Mouse (Mus musculus): Measurements from ENCODE around the gene Lce1k. TPM values are rescaled to one million over a fixed set of nuclear protein-coding genes. Genes with fewer than 3 reads are reported as not detected.

The Lce1k gene
- not detected in 4 replicates for total RNA-seq (2023; ENCODE audit: inconsistent age)

DNA sequence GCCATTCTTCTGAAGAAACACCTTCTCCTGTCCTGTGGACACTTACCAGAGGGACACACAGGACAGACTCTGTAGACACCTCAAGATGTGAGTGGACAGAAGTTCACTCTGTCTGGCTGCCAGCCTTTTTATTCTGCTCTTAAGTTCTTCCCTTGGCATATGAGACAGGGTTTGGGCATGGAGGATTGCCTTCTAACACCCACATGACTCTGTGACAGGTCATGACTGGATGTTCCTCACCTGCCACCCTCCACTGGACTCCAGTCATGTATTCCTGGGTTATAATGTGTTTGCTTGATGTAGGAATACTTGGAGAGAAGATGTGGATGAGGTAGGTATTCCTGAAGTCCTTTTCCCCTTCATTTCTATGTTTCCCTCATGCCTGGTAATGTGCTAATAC, at the start of gene Lce1k:
Gene Lce1k, minus strand, starts transcription at position 101 of the 400 bp plus-strand sequence.

DNA sequence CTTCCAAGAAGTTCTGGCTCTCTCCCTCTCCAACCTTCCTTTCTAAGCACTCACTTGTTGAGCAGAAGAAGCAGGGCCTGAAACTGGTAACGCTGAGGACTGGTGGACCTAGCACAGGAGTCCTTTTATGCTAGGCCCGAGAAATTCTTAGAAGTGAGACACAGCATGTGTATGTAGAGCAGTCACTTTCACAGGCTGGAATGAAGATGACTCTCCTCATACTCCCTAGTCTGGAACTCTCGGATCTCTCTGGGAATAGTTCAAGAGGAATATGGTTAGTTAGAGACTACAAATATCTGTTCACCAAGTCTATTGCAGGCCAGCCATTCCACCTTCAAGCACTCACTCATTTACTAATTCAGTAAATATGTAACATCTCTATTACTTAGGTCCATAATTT, 43.5 kb upstream of the Lce1k start, which contains the start of gene Lce1l:
Gene Lce1l, minus strand, starts transcription at position 101 of the 400 bp plus-strand sequence.

DNA sequence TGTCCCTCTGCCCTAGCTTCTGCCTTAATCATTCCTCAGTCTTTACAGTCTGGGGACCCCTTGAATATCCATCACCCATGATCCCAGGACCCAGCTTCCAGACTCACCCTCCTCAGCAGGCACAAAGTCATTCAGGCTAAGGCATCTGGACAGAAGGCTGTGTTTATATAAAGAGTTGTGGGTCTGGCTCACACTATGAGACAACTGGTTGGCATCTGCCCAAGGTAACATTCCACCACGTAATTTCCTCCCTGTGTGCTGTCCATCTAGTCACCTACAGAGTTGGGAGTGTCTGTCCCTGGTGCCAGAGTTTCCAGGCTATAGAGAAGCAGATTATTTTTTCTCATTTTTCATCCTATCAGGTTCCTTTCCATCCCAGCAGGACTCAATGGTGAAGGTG, 19.4 kb upstream of the Lce1k start, which contains the start of gene Kprp:
Gene Kprp, minus strand, starts transcription at position 140 of the 400 bp plus-strand sequence.

DNA sequence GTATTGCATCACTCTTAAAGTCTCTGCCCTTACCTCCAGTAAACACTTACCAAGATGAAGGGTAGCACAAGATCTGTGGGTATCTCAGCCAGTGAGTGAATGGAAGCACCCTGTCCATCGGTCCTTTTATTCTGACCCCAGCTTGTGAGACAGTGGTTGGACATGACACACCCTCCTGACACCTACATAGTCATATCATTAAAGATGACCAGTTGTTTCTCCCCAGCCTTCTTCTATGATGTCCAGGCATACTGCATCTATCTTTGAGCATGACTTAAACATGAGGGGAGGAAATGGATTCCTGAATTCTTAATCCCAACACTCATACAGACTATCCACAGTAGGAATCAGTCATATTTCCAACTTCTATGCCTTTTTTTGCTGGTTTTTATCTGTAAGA, 17.3 kb downstream of the Lce1k start, which contains the start of gene Lce1j:
Gene Lce1j, minus strand, starts transcription at position 101 of the 400 bp plus-strand sequence.

DNA sequence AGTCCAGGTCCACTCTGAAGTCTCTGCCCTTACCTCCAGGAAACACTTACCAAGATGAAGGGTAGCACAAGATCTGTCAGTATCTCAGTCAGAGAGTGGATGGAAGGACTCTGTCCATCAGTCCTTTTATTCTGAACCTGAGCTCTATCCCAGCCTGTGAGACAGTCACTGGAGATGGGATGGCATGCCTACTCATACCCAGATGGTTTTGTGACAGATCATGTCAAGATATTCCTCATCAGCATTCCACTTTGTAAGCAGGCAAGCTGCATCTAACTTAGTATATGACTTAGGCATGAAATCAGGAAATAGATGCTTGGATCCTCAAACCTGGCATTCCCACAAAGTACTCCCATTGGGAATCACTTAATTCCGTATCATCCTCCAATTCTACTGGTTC, 28.9 kb downstream of the Lce1k start, which contains the start of gene Lce1i:
Gene Lce1i, minus strand, starts transcription at position 101 of the 400 bp plus-strand sequence.

GRCm38 (mm10) chr3:92764965-92765364, 42.7 kb downstream of the Lce1k start, which contains the start of gene Lce1h:
Lce1h (minus strand) TSS chr3:92765065.

Other genes with a start within 250 kb of the Lce1k start
- not detected in 4 replicates for gene Ivl, start 234.2 kb downstream of the Lce1k start, total RNA-seq (2023; ENCODE audit: inconsistent age)
- not detected in 4 replicates for gene Smcp, start 218.9 kb downstream of the Lce1k start, total RNA-seq (2023; ENCODE audit: inconsistent age)
- gene 2210017I01Rik, start 200.4 kb downstream of the Lce1k start, total RNA-seq (2023; ENCODE audit: inconsistent age), result not detected in 4 replicates
- gene Lce6a, start 186.2 kb downstream of the Lce1k start, total RNA-seq (2023; ENCODE audit: inconsistent age), result not detected in 4 replicates
- gene Lce1a1, start 159.6 kb downstream of the Lce1k start, total RNA-seq (2023; ENCODE audit: inconsistent age), result not detected in 4 replicates
- gene Lce1b, start 151.0 kb downstream of the Lce1k start, total RNA-seq (2023; ENCODE audit: inconsistent age), result not detected in 4 replicates
- not detected in 4 replicates for gene Lce1a2, start 137.6 kb downstream of the Lce1k start, total RNA-seq (2023; ENCODE audit: inconsistent age)
- gene Lce1c, start 128.6 kb downstream of the Lce1k start, total RNA-seq (2023; ENCODE audit: inconsistent age), result not detected in 4 replicates
- gene Lce1d, start 120.7 kb downstream of the Lce1k start, total RNA-seq (2023; ENCODE audit: inconsistent age), result not detected in 4 replicates
- not detected in 4 replicates for gene Lce1e, start 98.8 kb downstream of the Lce1k start, total RNA-seq (2023; ENCODE audit: inconsistent age)
- not detected in 4 replicates for gene Lce1f, start 87.5 kb downstream of the Lce1k start, total RNA-seq (2023; ENCODE audit: inconsistent age)
- gene Gm38119, start 68.8 kb downstream of the Lce1k start, total RNA-seq (2023; ENCODE audit: inconsistent age), result not detected in 4 replicates
- gene Lce1g, start 55.6 kb downstream of the Lce1k start, total RNA-seq (2023; ENCODE audit: inconsistent age), result not detected in 4 replicates
- not detected in 4 replicates for gene Lce1h, start 42.8 kb downstream of the Lce1k start, total RNA-seq (2023; ENCODE audit: inconsistent age)
- not detected in 4 replicates for gene Lce1i, start 29.0 kb downstream of the Lce1k start, total RNA-seq (2023; ENCODE audit: inconsistent age)
- gene Lce1j, start 17.4 kb downstream of the Lce1k start, total RNA-seq (2023; ENCODE audit: inconsistent age), result not detected in 4 replicates
- not detected in 4 replicates for gene Kprp, start 19.4 kb upstream of the Lce1k start, total RNA-seq (2023; ENCODE audit: inconsistent age)
- gene Lce1l, start 43.4 kb upstream of the Lce1k start, total RNA-seq (2023; ENCODE audit: inconsistent age), result not detected in 4 replicates
- gene 2310050C09Rik, start 62.3 kb upstream of the Lce1k start, total RNA-seq (2023; ENCODE audit: inconsistent age), result not detected in 4 replicates
- not detected in 4 replicates for gene Lce3a, start 118.3 kb upstream of the Lce1k start, total RNA-seq (2023; ENCODE audit: inconsistent age)
- gene Lce3b, start 125.1 kb upstream of the Lce1k start, total RNA-seq (2023; ENCODE audit: inconsistent age), result not detected in 4 replicates
- not detected in 4 replicates for gene Lce3c, start 136.6 kb upstream of the Lce1k start, total RNA-seq (2023; ENCODE audit: inconsistent age)
- not detected in 4 replicates for gene Lce3d, start 149.5 kb upstream of the Lce1k start, total RNA-seq (2023; ENCODE audit: inconsistent age)
- gene Lce3e, start 159.2 kb upstream of the Lce1k start, total RNA-seq (2023; ENCODE audit: inconsistent age), result not detected in 4 replicates
- not detected in 4 replicates for gene Lce3f, start 184.3 kb upstream of the Lce1k start, total RNA-seq (2023; ENCODE audit: inconsistent age)
- not detected in 4 replicates for gene Crct1, start 207.8 kb upstream of the Lce1k start, total RNA-seq (2023; ENCODE audit: inconsistent age)
- not detected in 4 replicates for gene Lce1m, start 211.2 kb upstream of the Lce1k start, total RNA-seq (2023; ENCODE audit: inconsistent age)